Mouse (Mus musculus) ES-E14 (cell line): ENCODE data around the gene Col1a2.

Experiments used
- CHD2 ChIP-seq: IDR thresholded peaks from 2 replicates; pipeline ENCODE4 v1.6.1; 2014; ENCODE audit warnings: mild to moderate bottlenecking, low read depth, low read length, inconsistent platforms
- HCFC1 ChIP-seq: IDR thresholded peaks from 2 replicates; pipeline ENCODE4 v1.6.1; 2012; ENCODE audit warnings: low read length, inconsistent platforms, borderline replicate concordance; ENCODE audit not compliant: insufficient read depth

GRCm38 (mm10) chr6:4508279-4508678 is 3.7 kb downstream of the Col1a2 start:
- TF ChIP-seq HCFC1 (no peak), CHD2 (no peak)
